Mouse (Mus musculus): ENCODE measurements around the gene Plcxd2. TPM values are rescaled to one million over a fixed set of nuclear protein-coding genes. Genes with fewer than 3 reads are reported as not detected.

Plcxd2 gene
- 27.3 TPM for total RNA-seq (2023)

DNA sequence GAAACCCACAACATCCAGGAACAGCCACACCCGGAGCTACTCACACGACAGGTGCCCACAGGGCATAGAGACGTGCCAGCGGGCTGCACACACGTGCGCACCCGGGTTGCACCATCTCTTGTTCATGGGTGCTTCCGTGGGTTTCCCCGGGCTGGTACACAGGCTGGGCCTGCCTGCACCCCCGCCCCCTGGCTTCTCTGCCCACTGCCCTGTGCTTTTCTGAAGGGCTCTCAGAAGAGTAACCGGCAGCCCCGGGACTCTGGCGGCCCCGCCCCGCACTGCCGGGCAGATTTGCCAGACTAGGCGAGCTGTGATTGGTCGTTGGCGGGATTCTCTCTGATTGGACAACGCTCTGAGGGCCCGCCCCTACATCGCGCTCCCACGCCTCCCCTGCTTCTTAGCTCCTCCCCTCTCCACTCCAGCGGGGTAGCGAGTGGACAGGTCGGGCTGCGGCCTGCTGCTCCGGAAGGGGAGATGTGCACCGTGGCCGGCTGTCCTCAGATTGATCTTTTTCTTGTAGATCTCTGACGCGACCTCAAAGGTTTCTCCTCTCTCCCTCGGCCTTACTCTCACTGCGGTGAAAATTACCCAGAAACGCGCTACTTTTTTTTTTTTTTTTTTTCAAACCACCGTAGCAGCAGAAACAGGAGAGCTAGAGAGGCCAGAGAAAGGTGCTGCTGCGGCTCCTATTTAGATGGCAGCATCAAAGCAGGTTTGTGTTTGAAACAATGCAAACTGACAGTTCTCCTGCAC, at the start of gene Plcxd2:
Plcxd2 (minus strand) TSS at position 66 of the 753 bp plus-strand sequence.

GRCm38 (mm10) chr16:45953394-45953793, 56.6 kb downstream of the Plcxd2 start, which contains the start of gene Phldb2:
TSS of gene Phldb2 (minus strand) at chr16:45953598.

Other genes starting within 250 kb of the Plcxd2 start
- gene Phldb2, start 56.6 kb downstream of the Plcxd2 start, total RNA-seq (2023) = 2.5 TPM
- gene Cd96, start 110.0 kb upstream of the Plcxd2 start, total RNA-seq (2023) = 91.1 TPM
- 13.6 TPM for gene Gm4737, start 144.9 kb upstream of the Plcxd2 start, total RNA-seq (2023)

All from CD8-positive naive resting alpha-beta T cell, adult 57 days (primary cell).